Mouse (Mus musculus) stomach, postnatal 0 days (tissue): Measurements from ENCODE around the gene Eogt. TPM values are rescaled to one million over a fixed set of nuclear protein-coding genes. Genes with fewer than 3 reads are reported as not detected.
A peak's percentile ranks its signal among the peaks of the same experiment; 100 is the strongest.

ENCODE experiments used
- ATAC-seq: fragments of 200-750 bp; cut with Nextera tagmentation; 2 replicates; pipeline ENCODE4 v1.8.0; 2017; ENCODE audit not compliant: low FRiP score, low TSS enrichment
- DNase-seq: peaks from one replicate; pipeline ENCODE4 v3.0.0-alpha.2; 2016; ENCODE audit warnings: low spot score
- H3K27ac ChIP-seq: fragments of 300-500 bp; sonication (generic); replicated peaks from 2 replicates; pipeline ENCODE4 v1.5.1; 2014; ENCODE audit warnings: mild to moderate bottlenecking, control low read depth
- H3K27me3 ChIP-seq: fragments of 300-500 bp; sonication (generic); 2 replicates; pipeline ENCODE4 v1.6.1; 2014; ENCODE audit warnings: low read length; ENCODE audit not compliant: control insufficient read depth, insufficient read depth
- H3K36me3 ChIP-seq: fragments of 300-500 bp; sonication (generic); 2 replicates; pipeline ENCODE4 v1.6.1; 2014; ENCODE audit warnings: low read length, mixed read lengths; ENCODE audit not compliant: control insufficient read depth, insufficient read depth
- H3K4me1 ChIP-seq: fragments of 300-500 bp; sonication (generic); replicated peaks from 2 replicates; pipeline ENCODE4 v1.6.1; 2014; ENCODE audit warnings: antibody characterized with exemption; ENCODE audit not compliant: control insufficient read depth, insufficient read depth
- H3K4me2 ChIP-seq: fragments of 300-500 bp; sonication (generic); replicated peaks from 2 replicates; pipeline ENCODE4 v1.6.1; 2014; ENCODE audit warnings: low read depth, mild to moderate bottlenecking, control low read depth, moderate library complexity
- H3K4me3 ChIP-seq: fragments of 300-500 bp; sonication (generic); 2 replicates; pipeline ENCODE4 v1.5.1; 2014; ENCODE audit warnings: low read depth, low read length, control low read depth
- H3K9ac ChIP-seq: fragments of 300-500 bp; sonication (generic); 2 replicates; pipeline ENCODE4 v1.6.1; 2014; ENCODE audit warnings: mild to moderate bottlenecking, low read length, control low read depth, mixed read lengths
- H3K9me3 ChIP-seq: fragments of 300-500 bp; sonication (generic); 2 replicates; pipeline ENCODE4 v1.6.1; 2016; ENCODE audit warnings: low read length; ENCODE audit not compliant: control insufficient read depth
- CTCF ChIP-seq: IDR thresholded peaks from 2 replicates; pipeline ENCODE4 v1.5.1; 2016; ENCODE audit warnings: antibody characterized with exemption, low read depth, mild to moderate bottlenecking, moderate library complexity
- EP300 ChIP-seq: optimal IDR thresholded peaks from 2 replicates; pipeline ENCODE3; 2016; ENCODE audit warnings: antibody characterized with exemption
- WGBS: fragments of 180-500 bp; shearing (Covaris S2); extraction: QIAGEN DNeasy Blood & Tissue Kit; methylation state at CpG from one replicate; pipeline ENCODE4 v1.1.7; 2014; 5-methylcytosine and 5-hydroxymethylcytosine counted together
- polyA plus RNA-seq: library from polyadenylated mRNA; unstranded; fragments of >200 nt; fragmentation: Nextera tagmentation; extraction: Ambion mirVana; gene quantifications from 2 replicates; pipeline ENCODE4 v1.2.1, GENCODE M21; 2015

Eogt gene
- polyA plus RNA-seq, 1 experiment from 2014 or later = 5.0 TPM

GRCm38 (mm10) chr6:97101958-97102702 is 46.9 kb downstream of the Eogt start:
- no peak overlapping the region for H3K4me2 ChIP-seq
- H3K36me3 ChIP-seq = no peaks in the 10 kb centered on the region
- H3K27ac ChIP-seq = no peak overlapping the region
- no peaks in the 10 kb centered on the region for H3K9me3 ChIP-seq
- 0 out of 2 replicates have a peak, but pooled peaks cover 2% of the 10 kb centered on the region for H3K27me3 ChIP-seq
- H3K4me3 ChIP-seq = no peak overlapping the region
- no peaks in the 10 kb centered on the region for H3K4me1 ChIP-seq
- WGBS = 15% methylated on average over 15 of the region's 15 CpGs
- ATAC-seq (no peak), DNase-seq (peak; percentile 7)
- no peak for TF ChIP-seq CTCF
- no peak for TF ChIP-seq EP300
- no peak overlapping the region for H3K9ac ChIP-seq

GRCm38 (mm10) chr6:97101190-97101957 is 47.6 kb downstream of the Eogt start:
- Histone ChIP-seq H3K27me3 (0 out of 2 replicates have a peak, but pooled peaks cover 2% of the 10 kb centered on the region), H3K27ac (no peak overlapping the region), H3K9me3 (no peaks in the 10 kb centered on the region), H3K36me3 (no peaks in the 10 kb centered on the region), H3K4me2 (no peak overlapping the region), H3K9ac (no peak overlapping the region), H3K4me3 (no peak overlapping the region), H3K4me1 (no peaks in the 10 kb centered on the region)
- peak; percentile 11 for DNase-seq
- 28% methylated on average over 12 of the region's 12 CpGs for WGBS
- no peak for TF ChIP-seq EP300
- no peak for TF ChIP-seq CTCF
- ATAC-seq = no peak

- Histone ChIP-seq H3K4me3 (no peak overlapping the region), H3K36me3 (no peaks in the 10 kb centered on the region), H3K27me3 (no peaks in the 10 kb centered on the region), H3K4me2 (no peak overlapping the region), H3K4me1 (no peaks in the 10 kb centered on the region), H3K27ac (no peak overlapping the region), H3K9ac (no peak overlapping the region), H3K9me3 (no peaks in the 10 kb centered on the region)
- TF ChIP-seq EP300 (no peak), CTCF (no peak)
- no peak for DNase-seq
- 84% methylated on average over 2 of the region's 2 CpGs for WGBS
- ATAC-seq = no peak
These were observed 66.6 kb downstream of the Eogt start for GRCm38 (mm10) chr6:97082336-97082735.

GRCm38 (mm10) chr6:97080016-97080415 is 69.0 kb downstream of the Eogt start:
- ATAC-seq (no peak), DNase-seq (no peak)
- no peak overlapping the region for H3K9ac ChIP-seq
- TF ChIP-seq EP300 = no peak
- no peak for TF ChIP-seq CTCF
- no peak overlapping the region for H3K4me2 ChIP-seq
- H3K36me3 ChIP-seq = no peaks in the 10 kb centered on the region
- no peak overlapping the region for H3K27ac ChIP-seq
- no peaks in the 10 kb centered on the region for H3K9me3 ChIP-seq
- no peaks in the 10 kb centered on the region for H3K27me3 ChIP-seq
- H3K4me3 ChIP-seq = no peak overlapping the region
- WGBS = 48% methylated on average over 9 of the region's 9 CpGs
- H3K4me1 ChIP-seq = no peaks in the 10 kb centered on the region

GRCm38 (mm10) chr6:97060074-97060681 is 88.8 kb downstream of the Eogt start, which contains the start of gene Fam19a4:
TSS of gene Fam19a4 (minus strand) at chr6:97060413.
- WGBS = 1% methylated on average over 30 of the region's 30 CpGs
- peak within 1 kb of the TSS; percentile 69 for H3K4me2 ChIP-seq
- TF ChIP-seq EP300 (no peak), CTCF (peak; percentile 40; the same call in 1 of the 2 replicates)
- H3K9ac ChIP-seq = 0 out of 2 replicates have a peak within 1 kb of the TSS, but pooled peaks have one; percentile 1
- no peak within 1 kb of the TSS for H3K27ac ChIP-seq
- DNase-seq (peak; percentile 82), ATAC-seq (peak; percentile 92)
- H3K36me3 ChIP-seq = no peaks in the 10 kb centered on the region
- H3K4me3 ChIP-seq = peak within 1 kb of the TSS; percentile 40
- no peaks in the 10 kb centered on the region for H3K4me1 ChIP-seq
- H3K9me3 ChIP-seq = no peaks in the 10 kb centered on the region
- no peaks in the 10 kb centered on the region for H3K27me3 ChIP-seq

Other genes starting within 250 kb of the Eogt start
- 0.15 and 0.27 TPM in 2 replicates for gene Fam19a4, start 88.8 kb downstream of the Eogt start, polyA plus RNA-seq
- gene Tmf1, start 29.9 kb upstream of the Eogt start, polyA plus RNA-seq = 27.4 and 34.3 TPM in 2 replicates
- 33.3 and 33.7 TPM in 2 replicates for gene Uba3, start 56.5 kb upstream of the Eogt start, polyA plus RNA-seq
- gene Arl6ip5, start 61.5 kb upstream of the Eogt start, polyA plus RNA-seq = 69.0 and 71.2 TPM in 2 replicates
- 0.16 and 0.27 TPM in 2 replicates for gene Lmod3, start 103.6 kb upstream of the Eogt start, polyA plus RNA-seq